Mouse (Mus musculus) yolk sac, embryonic 10.5 days (tissue): ENCODE measurements around the gene Hoxd1.

Source experiments
- DNase-seq: peaks from one replicate; pipeline ENCODE4 v3.0.0-alpha.2; 2017; ENCODE audit warnings: low spot score

Hoxd1 gene

DNA sequence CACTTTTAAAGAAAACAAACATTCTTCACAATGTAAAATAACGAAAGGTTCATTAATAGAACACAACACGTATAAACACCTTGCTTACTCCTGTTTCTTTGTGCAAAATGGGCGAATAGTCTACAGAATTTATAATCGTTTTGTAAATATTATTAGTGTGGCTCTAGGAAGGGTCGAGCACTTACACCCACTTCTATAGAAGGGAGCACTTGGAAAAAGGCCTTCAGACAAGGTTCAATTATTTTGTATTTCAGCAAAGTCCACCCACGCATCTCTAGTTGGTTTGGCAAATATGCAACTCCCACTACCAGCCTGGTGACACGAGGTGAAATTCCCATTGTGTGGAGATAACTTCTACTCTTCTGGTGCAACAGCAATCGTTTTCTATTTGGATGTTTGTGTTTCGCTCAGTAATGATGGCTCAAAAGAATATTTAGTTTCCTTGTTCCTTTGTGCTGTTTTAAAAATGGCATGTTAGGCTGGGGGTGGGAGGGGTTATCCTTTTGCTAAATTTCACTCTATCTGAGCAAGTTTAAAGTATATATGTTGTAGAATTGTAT is 14.3 kb upstream of the Hoxd1 start:
- DNase-seq: no peak

DNA sequence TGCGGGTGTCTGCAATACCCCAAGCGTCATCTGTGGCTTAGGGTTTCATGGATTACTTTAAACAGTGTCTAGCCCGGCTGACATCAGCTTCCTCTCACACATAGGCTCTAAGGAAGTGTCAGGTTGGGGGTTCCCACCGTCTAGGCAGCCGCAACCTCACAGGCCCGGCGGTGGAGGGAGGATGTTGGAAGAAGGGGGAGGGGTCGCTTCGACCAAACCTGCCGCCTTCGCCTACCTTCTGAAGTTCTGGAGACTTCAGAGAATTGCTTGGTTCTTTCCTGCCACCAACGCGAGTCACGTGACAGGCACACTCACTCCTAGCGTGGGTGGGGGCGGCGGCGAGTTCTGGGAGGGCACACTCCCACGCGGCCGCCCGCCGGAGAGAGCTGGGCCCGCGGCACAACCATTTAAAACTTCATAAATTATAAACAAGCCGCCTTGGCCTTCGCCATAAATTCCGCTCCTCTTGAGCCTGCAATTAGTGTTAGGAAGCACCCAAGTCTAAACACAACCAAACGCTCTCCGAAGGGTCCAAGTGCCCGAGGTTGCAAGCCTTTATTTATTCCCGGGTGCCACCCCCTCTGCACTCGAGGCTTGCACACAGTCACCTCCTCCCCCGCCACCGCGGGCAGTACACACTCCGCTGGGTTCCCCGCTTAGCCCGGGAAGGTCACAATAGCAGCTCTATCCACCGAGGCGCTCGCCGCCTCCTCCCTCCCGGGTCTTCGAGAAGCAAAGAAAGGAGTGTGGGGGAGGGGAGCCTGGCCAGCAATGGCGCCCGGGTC is 13.3 kb upstream of the Hoxd1 start:
- peak; percentile 58 for DNase-seq

DNA sequence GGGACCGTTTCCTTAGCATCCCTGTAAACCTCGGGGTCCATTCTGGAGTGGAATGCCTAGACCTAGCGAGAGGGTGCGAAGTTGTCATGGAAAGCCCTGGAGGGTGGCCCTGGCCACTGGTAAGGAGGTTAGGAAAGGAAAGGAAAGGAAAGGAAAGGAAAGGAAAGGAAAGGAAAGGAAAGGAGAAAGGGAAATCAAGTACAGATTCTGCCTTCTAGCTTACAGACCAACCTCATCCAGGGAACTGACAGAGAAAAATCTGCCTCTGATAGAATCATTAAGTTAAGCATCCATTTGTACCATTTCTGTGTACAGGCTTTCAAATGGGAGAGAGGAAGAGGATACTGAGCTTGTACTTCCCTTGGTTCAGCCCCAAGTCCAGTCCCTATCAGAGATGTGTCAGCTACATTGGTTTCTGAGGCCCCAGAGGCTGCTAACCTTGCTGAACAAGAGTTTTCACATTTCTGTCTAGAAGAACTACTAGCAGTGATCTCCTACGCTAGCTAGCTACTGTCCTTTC is 12.0 kb upstream of the Hoxd1 start:
- no peak for DNase-seq

DNA sequence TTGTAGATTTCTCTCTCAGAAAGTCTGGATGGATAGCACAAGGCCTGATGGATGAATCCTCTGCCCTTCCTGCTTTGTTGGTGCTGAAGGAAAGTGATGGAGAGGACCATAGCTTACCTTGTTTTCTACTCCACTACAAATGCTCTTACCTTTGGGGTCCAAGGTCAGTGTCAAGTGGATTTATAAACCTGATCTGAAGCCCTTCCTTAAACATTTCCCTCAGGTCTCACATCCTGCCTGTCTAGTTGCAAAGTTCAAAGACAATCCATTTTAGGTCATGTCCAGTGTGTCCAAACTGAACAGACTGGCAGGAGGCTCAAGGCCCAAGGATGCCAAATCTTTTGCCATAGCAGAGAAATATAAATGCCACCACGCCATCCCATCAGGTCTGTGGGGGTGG is 10.9 kb upstream of the Hoxd1 start:
- no peak for DNase-seq

DNA sequence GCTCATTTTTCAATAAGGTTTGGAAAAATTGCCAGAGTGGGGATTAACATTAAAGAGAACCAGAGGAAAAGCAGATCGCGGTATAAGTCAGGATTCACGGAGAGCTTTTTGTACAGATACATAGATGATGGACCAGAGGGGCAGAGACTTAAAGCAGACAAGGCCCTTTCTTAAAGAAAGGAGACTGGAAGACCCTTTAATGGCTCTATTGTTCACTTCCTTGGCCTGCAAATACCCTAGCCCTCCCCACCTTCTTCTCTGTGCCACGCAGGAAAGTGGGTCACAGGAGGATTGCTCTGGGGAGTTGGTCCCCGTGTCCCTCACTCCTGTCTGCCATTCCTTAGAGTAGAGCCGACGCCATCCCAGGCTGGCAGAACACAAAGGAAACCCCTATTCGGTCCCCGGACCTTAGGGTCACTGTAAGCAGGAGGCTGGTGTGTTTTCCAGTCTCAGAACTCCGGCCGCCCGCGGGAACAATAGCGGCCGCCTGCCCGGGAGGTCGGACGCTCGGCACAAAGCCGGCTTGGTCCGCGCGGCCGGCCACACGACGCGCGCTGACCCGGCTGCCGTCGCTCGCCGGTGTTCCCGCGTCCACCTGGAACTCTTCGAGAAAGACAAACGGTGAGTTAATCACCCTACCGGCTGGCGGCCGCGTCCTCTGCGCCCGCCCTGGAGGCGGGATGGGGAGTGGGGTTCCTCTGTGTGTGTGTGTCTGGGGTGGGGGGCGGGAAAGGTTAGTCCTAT is 10.2 kb upstream of the Hoxd1 start:
- peak; percentile 17 for DNase-seq

- peak; percentile 38 for DNase-seq
These were observed 9.6 kb upstream of the Hoxd1 start for GRCm38 (mm10) chr2:74753175-74753523.

DNA sequence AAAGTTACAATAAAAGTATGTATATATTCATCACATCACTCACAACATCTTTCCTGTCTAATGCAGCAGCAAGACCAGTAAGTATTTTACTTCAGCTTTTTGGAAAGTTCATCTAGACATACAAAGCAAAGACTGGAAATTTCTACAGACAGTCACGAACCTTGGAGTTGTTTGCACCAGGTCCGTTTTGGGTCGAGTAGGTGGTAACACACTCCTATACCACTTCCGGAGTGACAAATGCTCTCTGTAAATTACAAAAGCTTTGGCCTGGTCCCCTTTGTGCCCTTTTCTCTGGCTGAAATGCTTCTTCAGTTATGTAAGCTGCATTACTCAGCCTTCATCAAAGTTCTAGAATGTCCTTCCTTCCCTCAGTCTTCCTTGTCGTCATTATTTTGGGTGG is 9.1 kb upstream of the Hoxd1 start:
- DNase-seq: no peak

GRCm38 (mm10) chr2:74760146-74760545 is 2.6 kb upstream of the Hoxd1 start:
- no peak for DNase-seq

- no peak for DNase-seq
These were observed 839 bp upstream of the Hoxd1 start for GRCm38 (mm10) chr2:74761941-74762340.

DNA sequence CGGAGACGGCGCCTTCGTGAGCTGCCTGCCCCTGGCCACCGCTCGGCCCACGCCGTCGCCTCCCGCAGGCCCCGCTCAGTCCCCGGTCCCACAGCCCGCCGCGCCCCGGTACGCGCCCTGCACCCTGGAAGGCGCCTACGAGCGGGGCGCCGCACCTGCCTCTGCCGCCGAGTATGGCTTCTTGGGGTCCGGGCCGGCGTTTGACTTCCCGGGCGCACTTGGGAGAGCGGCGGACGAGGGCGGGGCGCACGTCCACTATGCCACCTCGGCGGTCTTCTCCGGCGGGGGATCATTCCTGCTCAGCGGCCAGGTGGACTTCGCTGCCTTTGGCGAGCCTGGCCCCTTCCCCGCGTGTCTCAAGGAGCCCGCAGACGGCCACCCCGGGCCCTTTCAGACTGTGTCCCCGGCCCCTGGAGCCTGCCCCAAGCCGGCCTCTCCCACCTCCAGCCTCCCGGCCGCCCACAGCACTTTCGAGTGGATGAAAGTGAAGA is 510 bp downstream of the Hoxd1 start:
- DNase-seq: no peak

- no peak for DNase-seq
These were observed 1.2 kb downstream of the Hoxd1 start for GRCm38 (mm10) chr2:74763976-74764375.

- no peak for DNase-seq
These were observed 11.6 kb downstream of the Hoxd1 start for GRCm38 (mm10) chr2:74774359-74774758.

DNA sequence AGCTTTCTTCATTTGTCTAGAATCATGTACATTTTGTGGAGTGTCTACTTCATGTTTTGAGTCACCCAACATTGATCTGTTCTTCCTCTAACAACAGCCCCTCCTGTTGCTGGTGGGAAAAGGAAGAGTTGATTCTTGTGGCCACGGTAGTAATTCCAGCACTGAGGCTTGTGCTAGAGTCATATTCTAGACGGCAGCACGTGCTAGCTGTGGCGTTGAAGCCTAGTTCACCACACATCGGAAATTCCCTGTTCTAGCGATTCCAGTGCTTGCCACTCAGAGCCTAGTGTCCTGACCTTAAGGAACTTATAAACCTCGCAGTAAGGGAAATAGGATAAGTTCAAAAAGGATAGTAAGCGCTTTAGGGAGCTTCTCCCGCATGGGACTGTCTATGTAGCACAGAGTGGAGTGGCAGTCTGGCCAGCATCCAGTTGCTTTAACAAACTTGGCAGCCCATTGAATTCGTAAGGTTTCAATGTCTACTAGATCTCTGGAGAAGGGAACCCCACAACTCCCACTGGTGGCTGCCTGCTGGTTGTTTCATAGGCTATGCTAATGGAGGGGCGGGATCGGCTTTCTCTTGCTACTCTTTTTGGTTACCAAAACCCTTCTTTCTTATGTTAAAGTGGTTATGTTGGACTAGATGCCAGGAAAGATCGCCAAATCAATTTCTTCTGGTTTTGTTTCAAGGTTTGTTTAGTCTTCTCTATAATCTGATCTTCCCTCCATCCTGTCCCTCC is 14.9 kb downstream of the Hoxd1 start:
- no peak for DNase-seq

- no peak for DNase-seq
These were observed 18.6 kb downstream of the Hoxd1 start for GRCm38 (mm10) chr2:74781386-74781785.

- DNase-seq: no peak
These were observed 32.8 kb downstream of the Hoxd1 start for GRCm38 (mm10) chr2:74795531-74795930.

DNA sequence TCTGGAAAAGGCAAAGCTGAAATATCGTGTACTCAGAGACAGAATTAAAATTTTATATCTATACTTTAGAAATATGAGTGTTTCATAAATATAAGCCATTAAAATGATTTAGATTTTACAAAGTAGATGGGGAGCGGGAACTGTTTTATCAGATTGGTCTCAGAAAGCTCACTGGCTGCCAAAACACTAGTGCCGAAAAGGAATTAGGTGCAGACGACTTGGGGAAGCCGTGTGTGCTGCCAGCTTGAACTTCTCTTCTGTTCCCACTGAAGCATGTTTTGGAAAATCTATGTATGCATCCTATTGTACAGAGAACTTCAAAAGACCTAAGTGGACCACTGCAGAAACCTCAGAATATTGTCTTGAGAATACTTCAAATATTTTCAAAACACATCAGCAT is 45.7 kb downstream of the Hoxd1 start:
- DNase-seq: no peak
